Mouse (Mus musculus): ENCODE measurements around the gene Cdip1.

Gene Cdip1

GRCm38 (mm10) chr16:4718753-4719518 lies 71.2 kb downstream of the Cdip1 start, which contains the start of gene Nmral1:
Gene Nmral1 (minus strand): TSS chr16:4719356.
- in situ Hi-C loops (cut with MboI; ENCODE audit: low sequenced_read_pairs), result no loop called here

GRCm38 (mm10) chr16:4717866-4718265 lies 72.2 kb downstream of the Cdip1 start:
- in situ Hi-C loops (cut with MboI; ENCODE audit: low sequenced_read_pairs), result no loop called here

GRCm38 (mm10) chr16:4713861-4714710 lies 76.0 kb downstream of the Cdip1 start:
- in situ Hi-C loops (cut with MboI; ENCODE audit: low sequenced_read_pairs), result no loop called here

GRCm38 (mm10) chr16:4711173-4711572 lies 78.9 kb downstream of the Cdip1 start:
- in situ Hi-C loops (cut with MboI; ENCODE audit: low sequenced_read_pairs), result no loop called here

- in situ Hi-C loops (cut with MboI; ENCODE audit: low sequenced_read_pairs), result no loop called here
Observed at GRCm38 (mm10) chr16:4705541-4705940, 84.6 kb downstream of the Cdip1 start.

GRCm38 (mm10) chr16:4702646-4703045 lies 87.4 kb downstream of the Cdip1 start:
- in situ Hi-C loops (cut with MboI; ENCODE audit: low sequenced_read_pairs), result no loop called here

GRCm38 (mm10) chr16:4701211-4701610 lies 88.9 kb downstream of the Cdip1 start:
- in situ Hi-C loops (cut with MboI; ENCODE audit: low sequenced_read_pairs), result no loop called here
